8 mouse cellular contexts compared by ENCODE assay signal in the genomic region with DNA sequence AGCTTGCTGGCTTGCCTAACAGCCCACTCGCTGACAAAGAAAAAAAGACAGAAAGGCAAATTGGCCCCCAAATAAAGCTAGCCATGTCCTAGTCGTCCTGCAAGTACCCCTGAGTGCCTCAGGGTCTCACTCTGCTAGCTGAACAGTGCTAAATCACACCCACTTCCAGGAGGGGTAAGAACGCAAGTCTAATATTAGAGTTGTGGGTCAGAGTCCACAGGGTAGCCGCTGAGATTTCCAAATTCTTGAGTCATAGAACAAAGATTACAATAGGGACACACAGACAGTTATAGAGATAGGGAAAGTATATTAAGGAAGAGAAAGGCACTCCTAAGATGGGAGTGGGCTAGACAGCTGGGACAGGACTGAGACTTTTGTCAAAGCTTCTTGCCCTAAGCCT. TPM values are rescaled to one million over a fixed set of nuclear protein-coding genes. Genes with fewer than 3 reads are reported as not detected.
DNase-seq lines count a peak whose midpoint lies in the region; ATAC-seq and TF ChIP-seq lines count a peak whose summit lies in the region.

No protein-coding gene starts in this region.

- no peak overlapping the region for H3K4me2 ChIP-seq in hindbrain, embryonic 13.5 days
- no peak overlapping the region for H3K4me2 ChIP-seq in midbrain, embryonic 14.5 days (ENCODE audit: low read length)

- H3K9ac ChIP-seq in hindbrain, embryonic 13.5 days = no peak overlapping the region
- no peak overlapping the region for H3K9ac ChIP-seq in midbrain, embryonic 14.5 days (replicated peaks; ENCODE audit: low read length)

- no peaks in the 10 kb centered on the region for H3K9me3 ChIP-seq in embryonic facial prominence, embryonic 10.5 days
- no peaks in the 10 kb centered on the region for H3K9me3 ChIP-seq in hindbrain, embryonic 13.5 days
- H3K9me3 ChIP-seq in midbrain, embryonic 14.5 days (ENCODE audit: control insufficient read depth, low read length) = no peaks in the 10 kb centered on the region

- DNase-seq in kidney, adult 2 months = peak; percentile 67
- DNase-seq in kidney, postnatal 10 days = no peak
- DNase-seq in embryonic facial prominence, embryonic 10.5 days (ENCODE audit: low spot score) = no peak
- DNase-seq in midbrain, embryonic 14.5 days = no peak
- DNase-seq in cerebellum, adult 9-10 months = no peak
- no peak for DNase-seq in adrenal gland, adult 2 months

- peak overlapping the region; percentile 65 for H3K27ac ChIP-seq in kidney, adult 2 months (ENCODE audit: insufficient read depth, low read depth, low read length)
- peak overlapping the region; percentile 79 for H3K27ac ChIP-seq in embryonic facial prominence, embryonic 10.5 days (replicated peaks)
- peak overlapping the region; percentile 58 for H3K27ac ChIP-seq in hindbrain, embryonic 13.5 days
- H3K27ac ChIP-seq in midbrain, embryonic 14.5 days (replicated peaks; ENCODE audit: low read depth, low read length) = peak overlapping the region; percentile 58

- H3K4me1 ChIP-seq in kidney, adult 2 months (ENCODE audit: control insufficient read depth, insufficient read depth, low read length) = peaks cover 46% of the 10 kb centered on the region
- H3K4me1 ChIP-seq in embryonic facial prominence, embryonic 10.5 days = peaks cover 93% of the 10 kb centered on the region
- peaks cover 77% of the 10 kb centered on the region for H3K4me1 ChIP-seq in hindbrain, embryonic 13.5 days (replicated peaks)
- H3K4me1 ChIP-seq in midbrain, embryonic 14.5 days (ENCODE audit: control insufficient read depth, insufficient read depth, low read length) = peaks cover 50% of the 10 kb centered on the region

- TF ChIP-seq POLR2A in kidney, adult 2 months (IDR thresholded peaks at IDR 0.05; ENCODE audit: low read depth, low read length) = no peak

- no peak overlapping the region for H3K4me3 ChIP-seq in kidney, adult 2 months (ENCODE audit: insufficient read depth, low read depth, low read length)
- H3K4me3 ChIP-seq in embryonic facial prominence, embryonic 10.5 days = peak overlapping the region; percentile 34
- no peak overlapping the region for H3K4me3 ChIP-seq in hindbrain, embryonic 13.5 days
- H3K4me3 ChIP-seq in midbrain, embryonic 14.5 days (replicated peaks; ENCODE audit: low read depth, low read length) = no peak overlapping the region

- H3K36me3 ChIP-seq in kidney, adult 2 months (ENCODE audit: control insufficient read depth, insufficient read depth, low read length) = no peaks in the 10 kb centered on the region
- H3K36me3 ChIP-seq in embryonic facial prominence, embryonic 10.5 days (replicated peaks) = peaks cover 12% of the 10 kb centered on the region; the same call in 1 of the 2 replicates
- H3K36me3 ChIP-seq in hindbrain, embryonic 13.5 days = no peaks in the 10 kb centered on the region
- no peaks in the 10 kb centered on the region for H3K36me3 ChIP-seq in midbrain, embryonic 14.5 days (ENCODE audit: control insufficient read depth, insufficient read depth, low read length)

- ATAC-seq in hindbrain, embryonic 13.5 days (ENCODE audit: low FRiP score) = no peak
- ATAC-seq in midbrain, embryonic 14.5 days (ENCODE audit: low FRiP score, low TSS enrichment) = no peak
- ATAC-seq in megakaryocyte progenitor cell, adult 5-6 weeks (replicated peaks; ENCODE audit: poor library complexity) = no peak

- 49% methylated on average over 4 of the region's 4 CpGs for WGBS in kidney, adult 2 months
- 37% methylated on average over 4 of the region's 4 CpGs for WGBS in embryonic facial prominence, embryonic 10.5 days
- 38% methylated on average over 4 of the region's 4 CpGs for WGBS in hindbrain, embryonic 13.5 days
- 33% methylated on average over 4 of the region's 4 CpGs for WGBS in midbrain, embryonic 14.5 days

- H3K27me3 ChIP-seq in kidney, adult 2 months (replicated peaks; ENCODE audit: control insufficient read depth, insufficient read depth, low read length) = no peaks in the 10 kb centered on the region
- 0 out of 2 replicates have a peak, but pooled peaks cover 14% of the 10 kb centered on the region for H3K27me3 ChIP-seq in embryonic facial prominence, embryonic 10.5 days (replicated peaks; ENCODE audit: low read depth, poor library complexity, severe bottlenecking)
- H3K27me3 ChIP-seq in hindbrain, embryonic 13.5 days = no peaks in the 10 kb centered on the region
- H3K27me3 ChIP-seq in midbrain, embryonic 14.5 days (ENCODE audit: control insufficient read depth, insufficient read depth, low read length) = no peaks in the 10 kb centered on the region

- no peak for TF ChIP-seq CTCF in kidney, adult 2 months (conservative IDR thresholded peaks at IDR 0.05; ENCODE audit: insufficient read depth, insufficient read length, low read depth, low read length)

RNA-seq across cellular contexts. Expression of gene Lrig1, which starts 51.5 kb away (rescaled TPM):
- 12.1 and 14.1 TPM in 2 replicates for polyA plus RNA-seq in kidney, adult 2 months (2012; rRNA removed)
- polyA plus RNA-seq in embryonic facial prominence, embryonic 10.5 days (2016; fragmentation: Nextera tagmentation; extraction: Ambion mirVana) = 11.7 and 11.8 TPM in 2 replicates
- 10.9 and 12.5 TPM in 2 replicates for polyA plus RNA-seq in hindbrain, embryonic 13.5 days (2015; fragmentation: Nextera tagmentation; extraction: Ambion mirVana)
- polyA plus RNA-seq in midbrain, embryonic 14.5 days (2014; fragmentation: Nextera tagmentation; extraction: Ambion mirVana) = 17.1 and 18.7 TPM in 2 replicates
- total RNA-seq in adrenal gland, adult 2 months (2021) = 10 to 100 TPM in 1 of 2 experiments, 1 to 10 TPM in 1; 7.7 to 17.6 TPM
- polyA plus RNA-seq in adrenal gland, adult 2 months (2012; rRNA removed) = 11.0 and 12.4 TPM in 2 replicates
- total RNA-seq in megakaryocyte progenitor cell, adult 5-6 weeks (2015) = 0.24 and 0.44 TPM in 2 replicates
- total RNA-seq in megakaryocyte progenitor cell, adult 5-6 weeks (2017) = 0.74 and 0.79 TPM in 2 replicates
